Mouse (Mus musculus): ENCODE data around the gene Efna4. TPM values are rescaled to one million over a fixed set of nuclear protein-coding genes. Genes with fewer than 3 reads are reported as not detected.

The Efna4 gene
- polyA plus RNA-seq, 1 experiment: 1.3 TPM

DNA sequence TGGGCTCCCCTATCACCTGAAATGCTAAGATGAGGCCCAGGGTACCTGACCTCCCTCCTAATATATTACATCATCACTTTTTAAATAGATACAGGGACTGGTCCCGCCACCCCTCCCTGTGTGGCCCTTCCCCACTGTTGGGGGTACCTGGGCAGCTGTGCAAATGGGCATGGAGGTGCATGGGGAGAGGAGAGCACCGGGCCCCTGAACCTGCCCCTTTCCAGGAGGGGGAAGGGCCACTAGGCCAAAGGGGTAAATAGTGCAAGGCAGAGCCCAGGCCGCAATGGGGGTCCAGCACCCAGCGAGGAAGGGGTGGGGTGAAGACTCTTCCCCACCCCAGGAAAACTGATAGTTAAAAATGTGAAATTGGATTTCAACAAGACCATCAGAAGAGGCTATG, 40.0 kb upstream of the Efna4 start:
- H3K4me1 ChIP-seq (ENCODE audit: control insufficient read depth, insufficient read depth, insufficient read length, low read length): peaks cover 6% of the 10 kb centered on the region
- peak overlapping the region; percentile 62; the same call in 1 of the 2 replicates for H3K4me3 ChIP-seq (ENCODE audit: insufficient read depth, low read depth, low read length)
- peak overlapping the region; percentile 80 for H3K27ac ChIP-seq (replicated peaks; ENCODE audit: low read depth, low read length)

DNA sequence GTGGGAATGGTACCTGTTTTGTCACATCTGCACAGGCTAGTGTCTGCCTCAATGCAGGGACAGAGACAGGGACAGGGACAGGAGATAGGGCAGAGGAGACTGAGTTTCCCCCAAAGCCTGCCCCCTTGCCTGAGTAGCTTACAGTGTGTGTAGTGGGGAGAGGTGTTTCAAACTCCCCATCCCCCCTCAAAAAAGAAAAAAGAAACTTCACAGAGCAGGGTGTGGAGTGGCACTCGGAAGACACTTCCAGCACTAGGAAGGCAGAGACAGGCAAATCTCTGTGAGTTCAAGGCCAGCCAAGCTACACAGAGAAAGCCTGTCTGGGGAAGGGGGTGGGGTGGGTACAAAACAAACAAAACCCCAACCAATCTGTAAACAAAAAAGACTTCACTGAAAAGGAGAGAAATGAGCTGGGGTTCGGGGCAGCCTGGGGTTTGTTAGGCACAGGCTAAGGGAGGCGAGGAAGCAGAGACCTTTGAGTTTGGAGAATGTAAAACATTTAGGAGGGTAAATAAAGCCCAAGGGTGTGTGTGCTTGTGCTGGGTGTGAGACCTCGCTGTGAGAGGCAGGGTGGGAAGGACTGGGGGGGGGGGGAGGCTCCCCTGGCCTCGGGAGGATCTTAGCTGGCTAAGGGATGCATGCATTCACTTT, 35.9 kb upstream of the Efna4 start:
- H3K4me1 ChIP-seq (ENCODE audit: control insufficient read depth, insufficient read depth, insufficient read length, low read length): no peaks in the 10 kb centered on the region
- H3K27ac ChIP-seq (replicated peaks; ENCODE audit: low read depth, low read length): no peak overlapping the region
- H3K4me3 ChIP-seq (ENCODE audit: insufficient read depth, low read depth, low read length): no peak overlapping the region

DNA sequence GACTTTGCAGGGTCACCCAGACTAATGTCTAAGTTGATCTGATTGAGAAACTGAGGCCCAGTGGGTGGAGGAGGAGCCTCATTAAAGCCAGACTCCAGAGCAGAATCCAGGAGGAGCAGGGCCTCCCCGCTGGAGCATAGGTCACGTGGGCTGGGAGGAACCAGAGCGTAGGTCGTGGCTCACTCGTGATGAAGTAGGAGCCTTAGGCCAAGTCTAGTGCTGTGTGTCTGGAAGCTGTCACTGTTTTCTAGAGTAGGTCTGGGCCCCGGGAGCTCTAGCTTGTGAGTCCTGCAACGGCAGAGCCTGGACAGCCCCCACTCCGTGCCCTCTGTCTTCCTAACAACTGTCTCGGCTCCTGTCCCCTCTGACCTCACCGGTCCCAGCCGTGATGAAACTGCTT, 29.5 kb upstream of the Efna4 start:
- peak overlapping the region; percentile 86 for H3K27ac ChIP-seq (replicated peaks; ENCODE audit: low read depth, low read length)

DNA sequence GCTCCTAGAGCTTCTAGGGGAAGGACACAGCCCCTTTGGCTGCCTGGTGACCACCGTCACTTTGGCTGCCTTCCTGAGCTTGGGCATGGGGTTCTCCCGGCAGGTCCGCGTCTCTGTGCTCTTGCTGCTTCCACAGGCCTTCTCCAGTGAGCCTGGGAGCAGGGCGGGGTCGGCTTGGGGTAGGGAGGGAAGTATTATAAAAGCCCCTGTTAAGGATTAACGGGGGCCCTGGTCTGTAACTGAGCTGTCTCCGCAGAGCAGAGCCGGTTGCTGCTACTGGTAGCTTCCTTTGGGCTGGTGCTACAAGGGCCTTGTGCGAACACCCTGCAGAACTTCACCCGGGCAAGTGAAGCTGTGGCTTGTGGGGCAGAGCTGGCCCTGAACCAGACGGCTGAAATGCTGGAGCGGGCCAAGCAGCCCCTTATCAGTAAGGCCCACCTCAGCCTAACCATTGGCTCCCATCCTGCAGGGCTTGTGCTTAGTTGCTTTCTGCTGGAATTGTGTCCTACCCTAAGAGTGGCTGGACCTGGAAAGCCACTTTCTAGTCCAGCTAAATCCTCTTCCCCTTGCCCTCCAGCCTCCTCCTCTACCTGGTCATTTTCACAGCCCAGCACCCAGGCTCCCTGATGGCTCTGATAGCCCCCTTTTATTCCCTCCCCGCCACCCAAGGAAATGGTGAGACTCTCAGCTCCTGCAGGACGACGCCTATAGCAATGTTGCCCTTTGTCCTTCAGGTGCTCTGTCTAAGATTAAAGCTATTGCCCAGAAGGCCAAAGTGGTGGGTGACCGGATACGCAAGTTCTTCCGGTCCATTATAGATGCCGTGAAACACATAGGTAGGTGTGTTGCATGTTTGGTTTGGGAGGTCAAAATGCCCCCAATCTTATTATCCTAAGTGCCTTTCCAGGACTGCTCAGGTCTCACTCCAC, 27.9 kb upstream of the Efna4 start:
- Histone ChIP-seq H3K4me1 (ENCODE audit: control insufficient read depth, insufficient read depth, insufficient read length, low read length) (peaks cover 9% of the 10 kb centered on the region), H3K27ac (replicated peaks; ENCODE audit: low read depth, low read length) (no peak overlapping the region), H3K4me3 (ENCODE audit: insufficient read depth, low read depth, low read length) (no peak overlapping the region)

More for the DNA sequence above, 29.5 kb upstream of the Efna4 start:
- H3K4me1 ChIP-seq (ENCODE audit: control insufficient read depth, insufficient read depth, insufficient read length, low read length): peaks cover 9% of the 10 kb centered on the region
- H3K4me3 ChIP-seq (ENCODE audit: insufficient read depth, low read depth, low read length): peak overlapping the region; percentile 15; the same call in 1 of the 2 replicates

DNA sequence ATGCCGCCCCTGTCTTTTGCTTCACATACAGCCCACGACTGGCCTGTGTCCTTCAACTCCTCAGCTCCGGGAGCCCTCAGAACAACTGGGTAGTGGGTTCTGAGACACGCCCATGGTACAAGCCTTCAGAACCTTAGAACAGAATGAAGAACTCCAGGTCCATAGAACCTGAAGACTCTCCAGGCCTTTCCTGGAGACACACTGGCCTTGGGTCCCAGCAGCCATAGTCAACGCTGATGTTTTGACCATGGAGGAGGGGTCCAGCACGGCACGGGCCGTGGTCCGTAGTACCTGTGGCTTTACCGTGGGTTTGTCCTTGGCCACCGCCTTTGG, 27.3 kb upstream of the Efna4 start, which contains the start of gene Dcst1:
Gene Dcst1 (minus strand): TSS at position 101 of the 333 bp plus-strand sequence.
- Histone ChIP-seq H3K27ac (replicated peaks; ENCODE audit: low read depth, low read length) (no peak within 1 kb of the TSS), H3K4me1 (ENCODE audit: control insufficient read depth, insufficient read depth, insufficient read length, low read length) (peaks cover 9% of the 10 kb centered on the region), H3K4me3 (ENCODE audit: insufficient read depth, low read depth, low read length) (no peak within 1 kb of the TSS)

DNA sequence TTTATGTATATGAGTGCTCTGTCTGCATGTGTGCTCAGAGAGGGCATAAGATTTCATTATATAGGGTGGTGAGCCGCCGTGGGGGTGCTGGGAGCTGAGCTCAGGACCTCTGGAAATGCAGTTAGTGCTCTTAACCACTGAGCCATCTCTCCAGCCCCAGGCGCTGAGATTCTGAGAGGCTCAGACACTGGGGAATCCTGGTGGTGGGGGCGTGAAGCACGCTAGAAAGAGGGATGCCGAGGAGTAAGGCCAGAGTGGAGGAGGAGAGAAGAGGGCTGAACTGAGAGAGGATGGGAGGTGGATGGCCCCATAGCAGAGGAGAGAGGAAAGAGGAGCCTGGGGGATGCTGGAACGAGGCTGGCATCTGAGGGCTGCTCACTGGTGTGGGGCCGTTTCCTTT, 26.8 kb upstream of the Efna4 start:
- Histone ChIP-seq H3K4me1 (ENCODE audit: control insufficient read depth, insufficient read depth, insufficient read length, low read length) (peaks cover 9% of the 10 kb centered on the region), H3K27ac (replicated peaks; ENCODE audit: low read depth, low read length) (no peak overlapping the region), H3K4me3 (ENCODE audit: insufficient read depth, low read depth, low read length) (no peak overlapping the region)

DNA sequence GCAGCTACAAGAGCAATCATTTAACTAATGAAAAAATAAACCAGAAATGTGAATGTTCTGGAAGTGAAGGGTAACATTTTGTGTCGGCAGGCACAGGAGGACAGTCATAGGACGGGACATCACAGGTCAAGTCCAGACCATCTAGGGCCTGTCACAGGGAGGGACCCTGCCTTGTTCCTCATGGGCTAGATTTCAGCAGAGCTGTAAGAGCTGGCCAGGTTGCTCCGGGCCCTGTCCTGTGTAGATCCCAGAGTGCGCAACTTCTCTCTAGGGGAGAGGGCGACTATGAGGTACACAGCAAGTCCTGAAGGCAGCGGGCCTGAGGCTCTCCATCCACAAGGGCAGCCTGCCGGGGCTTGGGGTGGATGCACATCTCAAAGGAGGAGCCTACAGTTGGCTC, 23.8 kb upstream of the Efna4 start, which contains the start of gene Dcst2:
Gene Dcst2 (plus strand): TSS at position 301 of the 400 bp plus-strand sequence.
- peaks cover under 1% of the 10 kb centered on the region for H3K4me1 ChIP-seq (ENCODE audit: control insufficient read depth, insufficient read depth, insufficient read length, low read length)
- no peak within 1 kb of the TSS for H3K4me3 ChIP-seq (ENCODE audit: insufficient read depth, low read depth, low read length)
- H3K27ac ChIP-seq (replicated peaks; ENCODE audit: low read depth, low read length): no peak within 1 kb of the TSS

DNA sequence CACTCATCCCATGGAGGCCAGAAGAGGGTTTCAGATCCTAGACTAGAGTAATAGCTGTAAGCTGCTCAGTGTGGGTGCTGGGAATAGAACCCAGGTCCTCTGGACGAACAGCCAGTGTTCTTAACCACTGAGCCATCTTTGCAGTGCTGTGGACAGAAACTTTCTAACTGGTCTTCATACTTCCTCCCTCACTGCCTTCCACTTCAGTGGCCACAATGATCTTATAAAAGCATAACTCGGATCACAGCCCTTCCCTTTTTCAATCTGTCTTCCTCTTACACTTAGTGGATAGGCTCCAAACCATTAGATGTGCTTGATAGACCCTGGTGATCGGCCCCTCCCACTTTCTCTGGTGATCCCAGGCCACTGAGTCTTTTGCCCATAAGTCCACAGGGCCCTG, 22.4 kb upstream of the Efna4 start:
- Histone ChIP-seq H3K27ac (replicated peaks; ENCODE audit: low read depth, low read length) (no peak overlapping the region), H3K4me3 (ENCODE audit: insufficient read depth, low read depth, low read length) (no peak overlapping the region), H3K4me1 (ENCODE audit: control insufficient read depth, insufficient read depth, insufficient read length, low read length) (no peaks in the 10 kb centered on the region)

DNA sequence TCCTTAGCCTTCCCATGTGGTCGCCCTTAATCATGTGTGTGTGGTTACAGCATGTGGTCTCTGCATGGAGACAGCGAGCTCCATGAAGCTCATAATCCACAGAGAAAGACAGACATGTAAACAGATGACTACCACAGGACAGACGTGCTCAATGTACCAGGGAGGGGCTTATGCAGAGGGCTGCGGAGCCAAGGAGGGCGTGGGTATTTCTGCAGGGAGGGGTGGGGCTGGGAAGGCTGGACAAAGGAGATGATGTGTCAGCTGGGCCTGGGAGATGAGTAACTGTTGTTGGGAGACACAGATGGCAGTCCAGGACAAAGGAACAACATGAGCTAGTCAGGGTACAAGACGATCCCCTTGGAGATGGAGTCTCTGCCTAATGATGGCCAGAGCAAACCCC, 21.8 kb upstream of the Efna4 start:
- Histone ChIP-seq H3K4me1 (ENCODE audit: control insufficient read depth, insufficient read depth, insufficient read length, low read length) (no peaks in the 10 kb centered on the region), H3K27ac (replicated peaks; ENCODE audit: low read depth, low read length) (no peak overlapping the region), H3K4me3 (ENCODE audit: insufficient read depth, low read depth, low read length) (no peak overlapping the region)

DNA sequence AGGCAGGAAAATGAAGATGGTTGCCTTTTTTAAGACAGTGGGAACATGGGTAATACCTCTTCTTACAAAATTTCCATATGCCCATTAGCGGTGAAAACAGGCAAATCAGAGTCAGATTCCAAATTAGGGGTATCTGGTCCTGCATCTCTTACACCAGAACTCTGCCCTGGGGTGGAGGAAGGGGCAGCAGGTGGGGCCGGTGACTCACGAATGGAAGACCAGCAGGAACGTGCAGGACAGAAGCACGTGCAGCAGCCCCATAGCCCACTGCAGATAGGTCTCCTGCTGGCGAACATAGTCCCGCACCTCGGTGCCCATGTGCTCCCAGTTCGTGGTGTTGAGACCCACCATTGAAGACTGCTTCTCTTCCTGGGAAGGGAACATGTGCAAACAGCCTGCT, 18.2 kb upstream of the Efna4 start:
- Histone ChIP-seq H3K27ac (replicated peaks; ENCODE audit: low read depth, low read length) (no peak overlapping the region), H3K4me1 (ENCODE audit: control insufficient read depth, insufficient read depth, insufficient read length, low read length) (no peaks in the 10 kb centered on the region), H3K4me3 (ENCODE audit: insufficient read depth, low read depth, low read length) (no peak overlapping the region)

DNA sequence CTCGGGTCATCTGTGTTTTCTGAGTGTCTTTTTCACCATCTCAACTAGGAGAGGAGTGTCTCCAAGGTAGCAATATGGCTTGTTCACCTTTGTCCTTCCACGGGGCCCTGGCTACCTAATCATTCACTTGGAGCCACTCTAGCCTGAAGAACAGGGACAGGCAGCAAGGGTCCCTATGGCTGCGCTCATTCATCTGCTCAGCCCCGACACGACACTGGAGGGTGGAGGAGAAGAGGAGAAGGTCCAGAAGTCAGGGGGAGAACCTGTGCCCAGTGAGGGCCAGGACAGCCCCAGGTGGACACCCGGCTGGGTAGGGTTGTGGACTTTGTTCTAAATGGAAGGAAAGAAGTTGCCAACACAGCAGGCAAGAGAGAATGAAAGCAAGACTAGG, 17.7 kb upstream of the Efna4 start:
- H3K4me3 ChIP-seq (ENCODE audit: insufficient read depth, low read depth, low read length): no peak overlapping the region
- peak overlapping the region; percentile 11; the same call in 1 of the 2 replicates for H3K27ac ChIP-seq (replicated peaks; ENCODE audit: low read depth, low read length)
- H3K4me1 ChIP-seq (ENCODE audit: control insufficient read depth, insufficient read depth, insufficient read length, low read length): no peaks in the 10 kb centered on the region

DNA sequence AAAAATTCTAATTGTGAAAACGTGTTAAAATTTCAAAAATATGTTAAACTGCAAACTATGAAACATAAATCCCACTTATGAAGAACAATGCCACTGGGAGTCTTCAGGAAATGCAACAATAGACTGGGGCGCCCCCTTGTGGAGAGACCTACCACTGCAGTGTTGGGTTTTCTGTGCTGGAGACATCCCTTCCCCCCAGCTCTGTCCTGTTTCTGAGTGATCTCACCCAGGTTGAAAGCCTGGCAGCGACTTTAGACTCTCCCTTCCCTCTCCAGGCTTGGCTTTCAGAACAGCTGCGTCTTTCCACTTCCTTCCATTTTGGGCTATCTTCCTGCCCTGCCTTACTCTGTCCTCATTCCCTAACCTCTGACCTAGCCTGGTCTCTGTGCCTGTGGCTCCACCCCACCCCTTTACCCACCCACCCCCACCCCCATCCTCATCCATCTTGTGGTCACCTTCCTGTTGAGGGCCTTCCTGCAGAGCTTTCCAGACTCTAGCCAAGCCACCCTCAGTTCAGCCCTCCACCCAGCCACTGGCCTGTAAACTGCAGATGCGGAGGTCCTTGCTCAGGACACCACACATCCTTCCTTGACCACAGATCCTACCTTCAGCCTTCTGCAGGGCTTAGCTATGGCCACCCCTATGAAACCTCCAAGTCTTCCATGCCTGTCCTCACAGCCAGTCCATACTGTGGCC, 17.1 kb upstream of the Efna4 start:
- peak overlapping the region; percentile 11; the same call in 1 of the 2 replicates for H3K27ac ChIP-seq (replicated peaks; ENCODE audit: low read depth, low read length)

DNA sequence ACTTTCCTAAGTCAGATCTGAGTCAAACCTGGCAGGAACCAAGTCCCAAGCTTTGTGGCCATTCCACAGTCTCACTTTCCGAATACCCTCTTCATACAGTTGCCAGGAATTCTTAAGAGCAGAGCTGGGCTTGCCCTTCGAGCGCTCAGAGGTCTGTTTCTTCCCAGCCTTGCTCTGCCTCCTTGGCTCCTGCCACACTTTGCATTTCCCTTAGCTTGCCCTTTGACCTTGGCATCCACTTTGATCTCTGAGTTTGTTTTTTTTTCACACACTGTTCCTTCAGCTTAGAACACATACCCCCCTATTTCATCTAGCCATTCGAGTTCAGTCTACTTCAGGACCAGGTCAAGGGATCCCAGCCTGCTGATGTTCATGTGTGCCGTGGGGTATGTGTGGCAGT, 13.4 kb upstream of the Efna4 start:
- Histone ChIP-seq H3K27ac (replicated peaks; ENCODE audit: low read depth, low read length) (no peak overlapping the region), H3K4me1 (ENCODE audit: control insufficient read depth, insufficient read depth, insufficient read length, low read length) (peaks cover 7% of the 10 kb centered on the region; the same call in 1 of the 2 replicates), H3K4me3 (ENCODE audit: insufficient read depth, low read depth, low read length) (no peak overlapping the region)

More for the DNA sequence above, 17.1 kb upstream of the Efna4 start:
- Histone ChIP-seq H3K4me3 (ENCODE audit: insufficient read depth, low read depth, low read length) (no peak overlapping the region), H3K4me1 (ENCODE audit: control insufficient read depth, insufficient read depth, insufficient read length, low read length) (no peaks in the 10 kb centered on the region)

DNA sequence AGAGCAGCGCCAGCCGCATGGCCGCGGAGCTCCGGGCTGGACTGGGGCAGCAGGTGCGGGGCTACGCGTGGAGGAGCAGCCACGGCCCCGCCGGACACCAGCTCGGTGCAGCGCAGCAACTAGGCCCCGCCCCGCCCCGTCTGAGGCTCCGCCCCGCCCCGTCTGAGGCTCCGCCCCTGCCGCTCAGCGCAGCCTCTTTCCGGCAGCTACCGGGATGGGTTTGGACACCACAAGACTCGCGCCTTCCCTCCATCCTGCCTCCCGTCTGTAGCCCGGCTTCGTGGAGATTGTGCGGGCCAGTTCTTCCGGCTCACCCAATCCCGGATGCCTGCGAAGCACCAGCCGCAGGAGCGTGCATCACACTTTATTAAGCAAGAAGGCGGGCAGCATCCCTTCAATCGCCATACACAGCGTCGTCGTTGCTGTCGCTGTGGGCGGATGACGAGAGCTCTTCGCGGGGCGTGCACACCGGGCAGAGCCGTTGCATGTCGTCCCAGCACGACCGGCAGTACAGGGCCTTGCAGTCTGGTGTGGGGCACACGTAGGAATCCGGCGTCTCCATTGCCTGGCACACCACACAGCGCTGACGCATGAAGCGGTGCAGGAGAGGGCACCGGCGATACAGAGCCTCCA, 12.2 kb upstream of the Efna4 start, which contains the start of gene Adam15:
Gene Adam15 (minus strand): TSS at position 128 of the 633 bp plus-strand sequence.
- H3K4me1 ChIP-seq (ENCODE audit: control insufficient read depth, insufficient read depth, insufficient read length, low read length): peaks cover 7% of the 10 kb centered on the region; the same call in 1 of the 2 replicates
- peak within 1 kb of the TSS; percentile 97 for H3K27ac ChIP-seq (replicated peaks; ENCODE audit: low read depth, low read length)

More for the DNA sequence above, 12.2 kb upstream of the Efna4 start, which contains the start of gene Adam15:
- peak within 1 kb of the TSS; percentile 81 for H3K4me3 ChIP-seq (ENCODE audit: insufficient read depth, low read depth, low read length)
